ENCODE assay signal across 10 mouse cellular contexts in the genomic region with DNA sequence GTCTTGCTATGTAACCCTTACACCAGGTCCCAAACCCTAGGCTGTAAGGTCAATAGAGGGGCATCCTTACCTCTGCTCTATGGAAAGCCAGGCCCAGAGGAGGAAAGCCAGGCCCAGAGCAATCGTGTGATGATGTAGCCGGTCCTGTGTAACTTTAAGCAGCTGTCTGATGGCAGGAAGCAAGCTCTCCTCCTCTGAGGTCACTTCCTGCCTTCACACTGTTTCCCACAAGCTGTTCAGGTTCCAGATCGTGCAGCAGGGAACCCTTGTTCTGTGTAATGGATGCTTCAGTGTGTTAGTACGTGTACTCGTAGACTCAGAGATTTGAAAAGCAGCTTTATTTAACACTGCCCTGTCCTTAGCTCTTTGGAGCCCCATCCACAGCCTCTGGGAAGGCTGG. TPM values are rescaled to one million over a fixed set of nuclear protein-coding genes. Genes with fewer than 3 reads are reported as not detected.
DNase-seq lines count a peak whose midpoint lies in the region; ATAC-seq lines count a peak whose summit lies in the region.
"Had no signal": no experiment of that assay in that cellular context is flagged by ENCODE, and none has a peak within 500 bp of the region (broad histone marks: within the 10 kb centered on the region; RNA-seq: fewer than 3 reads in every experiment).

No protein-coding gene starts in this region.

- peak; percentile 54 for DNase-seq in T-cell, adult 2 months (ENCODE audit: low spot score)
- DNase-seq in lung, postnatal 4 days, result peak; percentile 19 to 34
- no peak for DNase-seq in ovary, postnatal 14 days (ENCODE audit: low spot score)
- no peak for DNase-seq in spleen, postnatal 36 days (ENCODE audit: low spot score in 2 of 2)
- no peak for DNase-seq in layer of hippocampus, adult 9-11 months
- no peak for DNase-seq in urinary bladder, postnatal 36 days (ENCODE audit: low spot score in 2 of 2)
- DNase-seq: gastrocnemius, postnatal 10 days had no signal

- peak; percentile 94 for ATAC-seq in CD4-positive, CD25-positive, alpha-beta regulatory T cell, adult 4 months
- peak; percentile 37 for ATAC-seq in hematopoietic stem cell, adult 5-6 weeks (replicated peaks in 1 of 2; ENCODE audit: insufficient read depth in 1 of 2, low FRiP score in 2 of 2, low TSS enrichment in 1 of 2, low read depth in 1 of 2, poor library complexity in 2 of 2, severe bottlenecking in 2 of 2)
- ATAC-seq: midbrain, embryonic 13.5 days had no signal

RNA-seq across cellular contexts. Expression of gene Smyd2, which starts 55.1 kb away (rescaled TPM):
- polyA plus RNA-seq in CD4-positive, CD25-positive, alpha-beta regulatory T cell, adult 4 months (2017; shearing (Covaris generic)), result 1 to 10 TPM; 6.7 to 8.9 TPM
- total RNA-seq in hematopoietic stem cell, adult 5-6 weeks (2017), result 138 and 156 TPM in 2 replicates

Comparison
In these comparisons a context has a peak if more than half of its experiments do, and no peak if none do; other contexts are left out.
1. DNase-seq: peak in T-cell, adult 2 months (single experiment) and lung, postnatal 4 days (2 of 2); none in ovary, postnatal 14 days (single experiment), spleen, postnatal 36 days (0 of 2), layer of hippocampus, adult 9-11 months (single experiment) and urinary bladder, postnatal 36 days (0 of 2).